In the genomic region with DNA sequence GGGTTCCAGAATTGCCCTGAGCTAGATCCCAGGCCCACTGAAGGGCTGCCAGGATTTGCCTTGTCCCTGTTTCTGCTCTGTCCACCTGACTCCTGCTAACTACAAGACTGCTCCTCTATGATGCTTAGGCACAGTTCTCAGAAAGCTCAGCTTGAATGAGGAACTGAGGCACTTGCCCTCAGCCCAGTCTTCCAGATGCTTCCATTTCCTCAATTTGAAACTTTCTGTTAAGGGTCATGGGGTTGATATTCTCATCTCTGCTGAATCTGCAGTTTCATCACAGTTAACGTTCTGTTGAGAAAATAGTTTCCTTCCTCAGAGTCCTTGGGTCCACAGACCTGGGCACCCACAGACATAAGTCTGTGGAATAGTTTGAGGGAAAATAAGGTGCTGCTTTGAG, we compare ENCODE assay signal across 13 mouse cellular contexts. TPM values are rescaled to one million over a fixed set of nuclear protein-coding genes. Genes with fewer than 3 reads are reported as not detected.
DNase-seq lines count a peak whose midpoint lies in the region; ATAC-seq and TF ChIP-seq lines count a peak whose summit lies in the region.
"Had no signal": no experiment of that assay in that cellular context is flagged by ENCODE, and none has a peak within 500 bp of the region (broad histone marks: within the 10 kb centered on the region; RNA-seq: fewer than 3 reads in every experiment).

No protein-coding gene starts in this region.

- H3K36me3 ChIP-seq in liver, adult 2 months (ENCODE audit: control insufficient read depth, insufficient read depth, low read length), result no peaks in the 10 kb centered on the region
- H3K36me3 ChIP-seq in MEL (ENCODE audit: control insufficient read depth in 1 of 2, insufficient read depth in 2 of 2, low read length in 2 of 2), result no peaks in the 10 kb centered on the region
- H3K36me3 ChIP-seq: limb, embryonic 12.5 days had no signal

- no peaks in the 10 kb centered on the region for H3K9me3 ChIP-seq in MEL (replicated peaks; ENCODE audit: insufficient read depth, low read length)
- H3K9me3 ChIP-seq: limb, embryonic 12.5 days; megakaryocyte, embryonic 14.5 days had no signal

- TF ChIP-seq CTCF in liver, adult 2 months (IDR thresholded peaks at IDR 0.05; ENCODE audit: low read depth, low read length), result no peak
- TF ChIP-seq CTCF in MEL (IDR thresholded peaks at IDR 0.05 in 2 of 3, conservative IDR thresholded peaks at IDR 0.05 in 1 of 3; ENCODE audit: control insufficient read depth in 1 of 3, insufficient read depth in 1 of 3, low read depth in 2 of 3, low read length in 3 of 3, poor library complexity in 1 of 3, severe bottlenecking in 1 of 3), result no peak

- H3K9ac ChIP-seq in liver, adult 2 months (ENCODE audit: low read depth, low read length), result no peak overlapping the region
- no peak overlapping the region for H3K9ac ChIP-seq in MEL (ENCODE audit: control insufficient read depth, low read depth, low read length, poor library complexity, severe bottlenecking)
- H3K9ac ChIP-seq: limb, embryonic 12.5 days had no signal

- peak; percentile 76 for ATAC-seq in megakaryocyte progenitor cell, adult 5-6 weeks (replicated peaks; ENCODE audit: poor library complexity)
- ATAC-seq: forebrain, embryonic 14.5 days had no signal

- DNase-seq in liver, adult 2 months (ENCODE audit: extremely low read depth, low read depth, low spot score), result peak; percentile 47
- DNase-seq in liver, result no peak
- DNase-seq in MEL (ENCODE audit: low read depth, low spot score), result peak; percentile 54
- peak; percentile 37 for DNase-seq in brain, adult 2 months (ENCODE audit: low read depth, low spot score)
- DNase-seq in natural killer cell, adult 2 months (ENCODE audit: low spot score in 2 of 2), result no peak
- DNase-seq in adrenal gland, postnatal 14 days, result no peak
- no peak for DNase-seq in thymus, postnatal 0 days (ENCODE audit: low spot score)
- DNase-seq: kidney, postnatal 10 days; right cerebral cortex, postnatal 4 days had no signal

- H3K4me1 ChIP-seq in liver, adult 2 months (ENCODE audit: control insufficient read depth, insufficient read depth, low read length), result no peaks in the 10 kb centered on the region; the same call in none of the 2 replicates
- H3K4me1 ChIP-seq in MEL (ENCODE audit: control insufficient read depth in 1 of 2, insufficient read depth in 2 of 2, low read length in 2 of 2), result 0 out of 4 replicates have a peak, but pooled peaks cover 0 to 5% of the 10 kb centered on the region in 2 experiments

- H3K79me2 ChIP-seq in liver, adult 2 months (ENCODE audit: control insufficient read depth, insufficient read depth, low read length), result no peaks in the 10 kb centered on the region
- H3K79me2 ChIP-seq in MEL (ENCODE audit: control insufficient read depth, insufficient read depth, low read length, poor library complexity), result no peaks in the 10 kb centered on the region

- no peak overlapping the region for H3K4me3 ChIP-seq in liver, adult 2 months (ENCODE audit: insufficient read depth, low read depth, low read length)
- no peak overlapping the region for H3K4me3 ChIP-seq in MEL (ENCODE audit: control insufficient read depth in 1 of 2, insufficient read depth in 1 of 2, low read depth in 2 of 2, low read length in 2 of 2)
- H3K4me3 ChIP-seq: limb, embryonic 12.5 days; megakaryocyte, embryonic 14.5 days had no signal

- no peaks in the 10 kb centered on the region; the same call in 1 of the 2 replicates for H3K27me3 ChIP-seq in liver, adult 2 months (ENCODE audit: control insufficient read depth, insufficient read depth, low read length)
- H3K27me3 ChIP-seq in MEL (ENCODE audit: control insufficient read depth in 1 of 2, insufficient read depth in 2 of 2, low read length in 2 of 2), result no peaks in the 10 kb centered on the region
- H3K27me3 ChIP-seq: limb, embryonic 12.5 days had no signal

- TF ChIP-seq POLR2A in liver, adult 2 months (IDR thresholded peaks at IDR 0.05; ENCODE audit: extremely low read depth, insufficient read depth, low read length), result no peak
- no peak for TF ChIP-seq POLR2A in MEL (IDR thresholded peaks at IDR 0.05; ENCODE audit: control insufficient read depth in 1 of 2, insufficient read depth in 1 of 2, low read depth in 1 of 2, low read length in 2 of 2, poor library complexity in 1 of 2)

- no peak for TF ChIP-seq RAD21 in MEL (IDR thresholded peaks at IDR 0.05; ENCODE audit: low read depth, low read length)

- H3K27ac ChIP-seq in liver, adult 2 months (replicated peaks; ENCODE audit: insufficient read depth, low read depth, low read length), result peak overlapping the region; percentile 67
- H3K27ac ChIP-seq in MEL (ENCODE audit: control insufficient read depth, low read depth, low read length), result no peak overlapping the region
- H3K27ac ChIP-seq: limb, embryonic 12.5 days had no signal

- no peak for TF ChIP-seq EP300 in MEL (IDR thresholded peaks at IDR 0.05; ENCODE audit: low read depth in 1 of 2, low read length in 2 of 2)

- 67% methylated on average over 1 of the region's 1 CpGs for WGBS in liver, adult 2 months

TF ChIP-seq in MEL, 35 proteins besides CTCF, POLR2A, EP300 and RAD21:
- TF ChIP-seq MAFK (IDR thresholded peaks at IDR 0.05; ENCODE audit: borderline replicate concordance, low read depth, low read length) (peak; percentile 46; the same call in 1 of the 2 replicates), JUND (IDR thresholded peaks at IDR 0.05; ENCODE audit: low read depth, low read length) (no peak)

RNA-seq across cellular contexts. Expression of a gene that starts 8.9 kb away (rescaled TPM):
- total RNA-seq in liver, adult 2 months (2014; rRNA removed), result 0.83 and 2.5 TPM in 2 replicates
- 0.40 and 0.61 TPM in 2 replicates for polyA plus RNA-seq in liver, adult 2 months (2012; rRNA removed)
- not detected in 2 replicates for total RNA-seq in MEL (2012; rRNA removed)
- polyA plus RNA-seq in MEL (2012; ENCODE audit: insufficient read depth in 1 of 2, insufficient read length in 2 of 2, low read depth in 1 of 2, low replicate concordance in 2 of 2, missing spikeins in 1 of 2), result under 1 TPM in 1 of 2 experiments, not detected in 1; 0.17 TPM
- 98.0 and 103 TPM in 2 replicates for total RNA-seq in megakaryocyte progenitor cell, adult 5-6 weeks (2015)
- total RNA-seq in megakaryocyte progenitor cell, adult 5-6 weeks (2017), result 50.3 and 70.8 TPM in 2 replicates
- total RNA-seq in adrenal gland, postnatal 14 days (2021), result 1.4 and 5.4 TPM in 2 replicates
- 6.6 and 7.5 TPM in 2 replicates for polyA plus RNA-seq in thymus, postnatal 0 days (2015; fragmentation: Nextera tagmentation; extraction: Ambion mirVana)

Comparison
In these comparisons a context has a peak if more than half of its experiments do, and no peak if none do; other contexts are left out.
1. DNase-seq: peak in liver, adult 2 months (single experiment), MEL (single experiment) and brain, adult 2 months (single experiment); none in liver (single experiment), natural killer cell, adult 2 months (0 of 2), adrenal gland, postnatal 14 days (single experiment) and thymus, postnatal 0 days (single experiment).